Mouse (Mus musculus) Patski (cell line): ENCODE data around the gene Gm20767. TPM values are rescaled to one million over a fixed set of nuclear protein-coding genes. Genes with fewer than 3 reads are reported as not detected.

Experiments
- polyA plus RNA-seq: library from polyadenylated mRNA; unstranded; gene quantifications from one replicate; pipeline ENCODE4 v1.2.3, GENCODE M21; 2021

The Gm20767 gene
- polyA plus RNA-seq, 1 experiment from 2014 or later: 0.27 TPM

Other genes starting within 250 kb of the Gm20767 start
- gene Tcstv1, start 245.5 kb upstream of the Gm20767 start, polyA plus RNA-seq: not detected
- gene Gm21761, start 211.0 kb upstream of the Gm20767 start, polyA plus RNA-seq: 0.24 TPM
- gene B020031M17Rik, start 189.4 kb upstream of the Gm20767 start, polyA plus RNA-seq: 0.62 TPM
- not detected for gene Gm36079, start 113.2 kb upstream of the Gm20767 start, polyA plus RNA-seq
- gene Gm21188, start 88.1 kb upstream of the Gm20767 start, polyA plus RNA-seq: 0.30 TPM
- gene Gm21818, start 32.2 kb downstream of the Gm20767 start, polyA plus RNA-seq: not detected
- gene Gm21762, start 75.7 kb downstream of the Gm20767 start, polyA plus RNA-seq: not detected
- not detected for gene Gm21731, start 98.9 kb downstream of the Gm20767 start, polyA plus RNA-seq
- 0.12 TPM for gene AF067061, start 122.9 kb downstream of the Gm20767 start, polyA plus RNA-seq
- not detected for gene BC147527, start 160.1 kb downstream of the Gm20767 start, polyA plus RNA-seq
- gene Tcstv3, start 176.6 kb downstream of the Gm20767 start, polyA plus RNA-seq: not detected